Mouse (Mus musculus): Measurements from ENCODE around the gene Gpr179. TPM values are rescaled to one million over a fixed set of nuclear protein-coding genes. Genes with fewer than 3 reads are reported as not detected.
"Not testable (repeated sequence)": the region's sequence is repeated elsewhere in the genome, so short reads cannot be mapped to it uniquely, and the experiment has no call there.

Gene Gpr179
- polyA plus RNA-seq, 1 experiment: 0.03 TPM

- WGBS: 75% methylated on average over 5 of the region's 5 CpGs
- Histone ChIP-seq H3K4me1 (ENCODE audit: control insufficient read depth, insufficient read depth, insufficient read length, low read length) (peaks cover 7% of the 10 kb centered on the region; the same call in 1 of the 2 replicates), H3K27me3 (ENCODE audit: control insufficient read depth, insufficient read depth, low read length) (no peaks in the 10 kb centered on the region), H3K4me3 (ENCODE audit: low read depth, low read length) (no peak overlapping the region), H3K27ac (ENCODE audit: insufficient read depth, low read depth, low read length) (no peak overlapping the region), H3K36me3 (ENCODE audit: control insufficient read depth, insufficient read depth, low read length) (peaks cover 2% of the 10 kb centered on the region; the same call in 1 of the 2 replicates)
- TF ChIP-seq CTCF (IDR thresholded peaks at IDR 0.05; ENCODE audit: extremely low read depth, insufficient read length, insufficient replicate concordance, low read depth, low read length) (no peak), POLR2A (IDR thresholded peaks at IDR 0.05; ENCODE audit: low read depth, low read length) (no peak)
These were observed 16.6 kb upstream of the Gpr179 start for GRCm38 (mm10) chr11:97368501-97368900.

- peaks cover 7% of the 10 kb centered on the region; the same call in 1 of the 2 replicates for H3K4me1 ChIP-seq (ENCODE audit: control insufficient read depth, insufficient read depth, insufficient read length, low read length)
- 73% methylated on average over 1 of the region's 1 CpGs for WGBS
- H3K36me3 ChIP-seq (ENCODE audit: control insufficient read depth, insufficient read depth, low read length): peaks cover 2% of the 10 kb centered on the region; the same call in 1 of the 2 replicates
- TF ChIP-seq POLR2A (IDR thresholded peaks at IDR 0.05; ENCODE audit: low read depth, low read length) (no peak), CTCF (IDR thresholded peaks at IDR 0.05; ENCODE audit: extremely low read depth, insufficient read length, insufficient replicate concordance, low read depth, low read length) (no peak)
- no peak overlapping the region for H3K27ac ChIP-seq (ENCODE audit: insufficient read depth, low read depth, low read length)
- no peak overlapping the region for H3K4me3 ChIP-seq (ENCODE audit: low read depth, low read length)
- no peaks in the 10 kb centered on the region for H3K27me3 ChIP-seq (ENCODE audit: control insufficient read depth, insufficient read depth, low read length)
These were observed 13.7 kb upstream of the Gpr179 start for GRCm38 (mm10) chr11:97365556-97365955.

- peaks cover 7% of the 10 kb centered on the region; the same call in 1 of the 2 replicates for H3K4me1 ChIP-seq (ENCODE audit: control insufficient read depth, insufficient read depth, insufficient read length, low read length)
- H3K4me3 ChIP-seq (ENCODE audit: low read depth, low read length): peak overlapping the region; percentile 86
- H3K27ac ChIP-seq (ENCODE audit: insufficient read depth, low read depth, low read length): 0 out of 2 replicates have a peak overlapping the region, but pooled peaks have one; percentile 13
- no peaks in the 10 kb centered on the region for H3K27me3 ChIP-seq (ENCODE audit: control insufficient read depth, insufficient read depth, low read length)
- H3K36me3 ChIP-seq (ENCODE audit: control insufficient read depth, insufficient read depth, low read length): peaks cover 2% of the 10 kb centered on the region; the same call in 1 of the 2 replicates
- TF ChIP-seq POLR2A (IDR thresholded peaks at IDR 0.05; ENCODE audit: low read depth, low read length) (no peak), CTCF (IDR thresholded peaks at IDR 0.05; ENCODE audit: extremely low read depth, insufficient read length, insufficient replicate concordance, low read depth, low read length) (no peak)
- WGBS: 3% methylated on average over 7 of the region's 7 CpGs
These were observed 11.7 kb upstream of the Gpr179 start for GRCm38 (mm10) chr11:97363644-97363995.

- H3K4me1 ChIP-seq (ENCODE audit: control insufficient read depth, insufficient read depth, insufficient read length, low read length): peaks cover 7% of the 10 kb centered on the region; the same call in 1 of the 2 replicates
- peak overlapping the region; percentile 86 for H3K4me3 ChIP-seq (ENCODE audit: low read depth, low read length)
- under 1% methylated on average over 49 of the region's 49 CpGs for WGBS
- H3K36me3 ChIP-seq (ENCODE audit: control insufficient read depth, insufficient read depth, low read length): no peaks in the 10 kb centered on the region
- H3K27ac ChIP-seq (ENCODE audit: insufficient read depth, low read depth, low read length): peak overlapping the region; percentile 43; the same call in 1 of the 2 replicates
- no peaks in the 10 kb centered on the region for H3K27me3 ChIP-seq (ENCODE audit: control insufficient read depth, insufficient read depth, low read length)
- no peak for TF ChIP-seq CTCF (IDR thresholded peaks at IDR 0.05; ENCODE audit: extremely low read depth, insufficient read length, insufficient replicate concordance, low read depth, low read length)
- no peak for TF ChIP-seq POLR2A (IDR thresholded peaks at IDR 0.05; ENCODE audit: low read depth, low read length)
These were observed 11.2 kb upstream of the Gpr179 start for GRCm38 (mm10) chr11:97362943-97363643.

GRCm38 (mm10) chr11:97362649-97362942, 10.7 kb upstream of the Gpr179 start:
- Histone ChIP-seq H3K4me1 (ENCODE audit: control insufficient read depth, insufficient read depth, insufficient read length, low read length) (peaks cover 7% of the 10 kb centered on the region; the same call in 1 of the 2 replicates), H3K36me3 (ENCODE audit: control insufficient read depth, insufficient read depth, low read length) (no peaks in the 10 kb centered on the region), H3K27ac (ENCODE audit: insufficient read depth, low read depth, low read length) (peak overlapping the region; percentile 43; the same call in 1 of the 2 replicates), H3K4me3 (ENCODE audit: low read depth, low read length) (peak overlapping the region; percentile 86), H3K27me3 (ENCODE audit: control insufficient read depth, insufficient read depth, low read length) (no peaks in the 10 kb centered on the region)
- under 1% methylated on average over 39 of the region's 39 CpGs for WGBS
- TF ChIP-seq CTCF (IDR thresholded peaks at IDR 0.05; ENCODE audit: extremely low read depth, insufficient read length, insufficient replicate concordance, low read depth, low read length) (no peak), POLR2A (IDR thresholded peaks at IDR 0.05; ENCODE audit: low read depth, low read length) (no peak)

- Histone ChIP-seq H3K27me3 (ENCODE audit: control insufficient read depth, insufficient read depth, low read length) (no peaks in the 10 kb centered on the region), H3K36me3 (ENCODE audit: control insufficient read depth, insufficient read depth, low read length) (no peaks in the 10 kb centered on the region), H3K4me3 (ENCODE audit: low read depth, low read length) (peak within 1 kb of the TSS; percentile 86), H3K27ac (ENCODE audit: insufficient read depth, low read depth, low read length) (peak within 1 kb of the TSS; percentile 43; the same call in 1 of the 2 replicates), H3K4me1 (ENCODE audit: control insufficient read depth, insufficient read depth, insufficient read length, low read length) (peaks cover 7% of the 10 kb centered on the region; the same call in 1 of the 2 replicates)
- peak; percentile 34; the same call in 1 of the 2 replicates for TF ChIP-seq POLR2A (IDR thresholded peaks at IDR 0.05; ENCODE audit: low read depth, low read length)
- TF ChIP-seq CTCF (IDR thresholded peaks at IDR 0.05; ENCODE audit: extremely low read depth, insufficient read length, insufficient replicate concordance, low read depth, low read length): no peak
- WGBS: under 1% methylated on average over 75 of the region's 81 CpGs
These were observed 10.2 kb upstream of the Gpr179 start, which contains the start of gene Socs7 for GRCm38 (mm10) chr11:97361948-97362648. Gene Socs7 (plus strand): TSS chr11:97362551.

GRCm38 (mm10) chr11:97357663-97358062, 5.8 kb upstream of the Gpr179 start:
- peak; percentile 77; the same call in 1 of the 2 replicates for TF ChIP-seq CTCF (IDR thresholded peaks at IDR 0.05; ENCODE audit: extremely low read depth, insufficient read length, insufficient replicate concordance, low read depth, low read length)
- H3K4me1 ChIP-seq (ENCODE audit: control insufficient read depth, insufficient read depth, insufficient read length, low read length); H3K36me3 ChIP-seq (ENCODE audit: control insufficient read depth, insufficient read depth, low read length); H3K27me3 ChIP-seq (ENCODE audit: control insufficient read depth, insufficient read depth, low read length); H3K4me3 ChIP-seq (ENCODE audit: low read depth, low read length); H3K27ac ChIP-seq (ENCODE audit: insufficient read depth, low read depth, low read length): not testable (repeated sequence)
- 18% methylated on average over 6 of the region's 6 CpGs for WGBS

Measured in small intestine, adult 2 months (tissue).